Mouse (Mus musculus) hindbrain, embryonic 14.5 days (tissue): ENCODE data around the gene Ranbp3l. TPM values are rescaled to one million over a fixed set of nuclear protein-coding genes. Genes with fewer than 3 reads are reported as not detected.
A peak's percentile ranks its signal among the peaks of the same experiment; 100 is the strongest.

ENCODE experiments used
- ATAC-seq: fragments of 200-750 bp; cut with Nextera tagmentation; 2 replicates; pipeline ENCODE4 v1.8.0; 2017; ENCODE audit warnings: moderate number of reproducible peaks, mild to moderate bottlenecking, moderate TSS enrichment, moderate library complexity; ENCODE audit not compliant: low FRiP score
- DNase-seq: peaks from one replicate; pipeline ENCODE4 v3.0.0-alpha.2; 2015; ENCODE audit warnings: low spot score
- H3K27ac ChIP-seq: fragments of 300-500 bp; sonication (generic); 2 replicates; pipeline ENCODE4 v1.5.1; 2014; ENCODE audit warnings: mild to moderate bottlenecking, moderate library complexity
- H3K27me3 ChIP-seq: fragments of 300-500 bp; sonication (generic); 2 replicates; pipeline ENCODE4 v1.6.1; 2014; ENCODE audit warnings: mild to moderate bottlenecking, low read length, mixed read lengths; ENCODE audit not compliant: control insufficient read depth, insufficient read depth
- H3K36me3 ChIP-seq: fragments of 300-500 bp; sonication (generic); replicated peaks from 2 replicates; pipeline ENCODE4 v1.6.1; 2014; ENCODE audit not compliant: control insufficient read depth, insufficient read depth
- H3K4me1 ChIP-seq: fragments of 300-500 bp; sonication (generic); replicated peaks from 2 replicates; pipeline ENCODE4 v1.6.1; 2014; ENCODE audit warnings: antibody characterized with exemption, low read length, mixed read lengths; ENCODE audit not compliant: control insufficient read depth, insufficient read depth
- H3K4me2 ChIP-seq: fragments of 300-500 bp; sonication (generic); replicated peaks from 2 replicates; pipeline ENCODE4 v1.6.1; 2014; ENCODE audit warnings: mild to moderate bottlenecking, moderate library complexity
- H3K4me3 ChIP-seq: fragments of 300-500 bp; sonication (generic); replicated peaks from 2 replicates; pipeline ENCODE4 v1.5.1; 2014; ENCODE audit warnings: mild to moderate bottlenecking, low read length
- H3K9ac ChIP-seq: fragments of 300-500 bp; sonication (generic); 2 replicates; pipeline ENCODE4 v1.6.1; 2014
- H3K9me3 ChIP-seq: fragments of 300-500 bp; sonication (generic); 2 replicates; pipeline ENCODE4 v1.6.1; 2016; ENCODE audit warnings: low read length; ENCODE audit not compliant: control insufficient read depth
- WGBS: fragments of 180-500 bp; shearing (Covaris S2); extraction: QIAGEN DNeasy Blood & Tissue Kit; methylation state at CpG from one replicate; pipeline ENCODE4 v1.1.7; 2014; 5-methylcytosine and 5-hydroxymethylcytosine counted together
- polyA plus RNA-seq: library from polyadenylated mRNA; unstranded; fragments of >200 nt; fragmentation: Nextera tagmentation; extraction: Ambion mirVana; gene quantifications from 2 replicates; pipeline ENCODE4 v1.2.1, GENCODE M21; 2014

Ranbp3l gene
- polyA plus RNA-seq, result 8.8 and 15.1 TPM in 2 replicates

GRCm38 (mm10) chr15:8967573-8968228 lies at the start of gene Ranbp3l:
Ranbp3l (plus strand) TSS chr15:8967949.
- H3K4me2 ChIP-seq, result peak within 1 kb of the TSS; percentile 25
- H3K9me3 ChIP-seq, result no peaks in the 10 kb centered on the region
- no peak within 1 kb of the TSS for H3K27ac ChIP-seq
- H3K36me3 ChIP-seq, result no peaks in the 10 kb centered on the region
- DNase-seq (no peak), ATAC-seq (peak; percentile 48; the same call in 1 of the 2 replicates)
- 65% methylated on average over 18 of the region's 18 CpGs for WGBS
- H3K27me3 ChIP-seq, result no peaks in the 10 kb centered on the region
- no peak within 1 kb of the TSS for H3K4me3 ChIP-seq
- H3K9ac ChIP-seq, result no peak within 1 kb of the TSS
- H3K4me1 ChIP-seq, result no peaks in the 10 kb centered on the region

- H3K36me3 ChIP-seq, result no peaks in the 10 kb centered on the region
- no peak overlapping the region for H3K27ac ChIP-seq
- H3K9ac ChIP-seq, result no peak overlapping the region
- H3K4me1 ChIP-seq, result no peaks in the 10 kb centered on the region
- H3K9me3 ChIP-seq, result no peaks in the 10 kb centered on the region
- DNase-seq, result no peak
- no peaks in the 10 kb centered on the region for H3K27me3 ChIP-seq
- H3K4me3 ChIP-seq, result no peak overlapping the region
- H3K4me2 ChIP-seq, result no peak overlapping the region
- ATAC-seq, result no peak
- 88% methylated on average over 1 of the region's 1 CpGs for WGBS
Observed at GRCm38 (mm10) chr15:8930061-8930460, 37.7 kb upstream of the Ranbp3l start.

- H3K4me1 ChIP-seq, result no peaks in the 10 kb centered on the region
- 88% methylated on average over 3 of the region's 3 CpGs for WGBS
- no peak overlapping the region for H3K4me2 ChIP-seq
- no peak for ATAC-seq
- H3K36me3 ChIP-seq, result no peaks in the 10 kb centered on the region
- H3K4me3 ChIP-seq, result no peak overlapping the region
- DNase-seq, result no peak
- no peak overlapping the region for H3K9ac ChIP-seq
- H3K9me3 ChIP-seq, result no peaks in the 10 kb centered on the region
- H3K27ac ChIP-seq, result no peak overlapping the region
- no peaks in the 10 kb centered on the region for H3K27me3 ChIP-seq
Observed at GRCm38 (mm10) chr15:8936911-8937310, 30.8 kb upstream of the Ranbp3l start.

GRCm38 (mm10) chr15:8940861-8941260 lies 26.9 kb upstream of the Ranbp3l start:
- DNase-seq (no peak), ATAC-seq (no peak)
- Histone ChIP-seq H3K36me3 (no peaks in the 10 kb centered on the region), H3K9me3 (no peaks in the 10 kb centered on the region), H3K27me3 (no peaks in the 10 kb centered on the region), H3K27ac (no peak overlapping the region), H3K4me2 (no peak overlapping the region), H3K4me3 (no peak overlapping the region), H3K9ac (no peak overlapping the region), H3K4me1 (no peaks in the 10 kb centered on the region)
- 92% methylated on average over 5 of the region's 5 CpGs for WGBS

GRCm38 (mm10) chr15:8950856-8951255 lies 16.9 kb upstream of the Ranbp3l start:
- H3K4me1 ChIP-seq, result no peaks in the 10 kb centered on the region
- ATAC-seq (no peak), DNase-seq (no peak)
- no peak overlapping the region for H3K27ac ChIP-seq
- no peaks in the 10 kb centered on the region for H3K9me3 ChIP-seq
- no peaks in the 10 kb centered on the region for H3K36me3 ChIP-seq
- 77% methylated on average over 4 of the region's 4 CpGs for WGBS
- no peak overlapping the region for H3K4me3 ChIP-seq
- no peak overlapping the region for H3K9ac ChIP-seq
- no peaks in the 10 kb centered on the region for H3K27me3 ChIP-seq
- H3K4me2 ChIP-seq, result no peak overlapping the region

- Histone ChIP-seq H3K4me2 (no peak overlapping the region), H3K27ac (no peak overlapping the region), H3K4me1 (no peaks in the 10 kb centered on the region), H3K9me3 (no peaks in the 10 kb centered on the region), H3K9ac (no peak overlapping the region), H3K27me3 (no peaks in the 10 kb centered on the region), H3K4me3 (no peak overlapping the region), H3K36me3 (no peaks in the 10 kb centered on the region)
- WGBS, result 64% methylated on average over 2 of the region's 2 CpGs
- no peak for DNase-seq
- ATAC-seq, result no peak
Observed at GRCm38 (mm10) chr15:8963323-8963722, 4.4 kb upstream of the Ranbp3l start.

- Histone ChIP-seq H3K4me1 (no peaks in the 10 kb centered on the region), H3K36me3 (no peaks in the 10 kb centered on the region), H3K27ac (no peak overlapping the region), H3K9ac (no peak overlapping the region), H3K27me3 (no peaks in the 10 kb centered on the region), H3K9me3 (no peaks in the 10 kb centered on the region), H3K4me2 (peak overlapping the region; percentile 25), H3K4me3 (no peak overlapping the region)
- ATAC-seq (no peak), DNase-seq (no peak)
- 82% methylated on average over 14 of the region's 14 CpGs for WGBS
Observed at GRCm38 (mm10) chr15:8968229-8968595, 463 bp downstream of the Ranbp3l start.

GRCm38 (mm10) chr15:8969061-8969635 lies 1.4 kb downstream of the Ranbp3l start:
- 91% methylated on average over 10 of the region's 10 CpGs for WGBS
- no peak for DNase-seq
- H3K4me2 ChIP-seq, result no peak overlapping the region
- H3K9ac ChIP-seq, result no peak overlapping the region
- H3K27me3 ChIP-seq, result no peaks in the 10 kb centered on the region
- no peaks in the 10 kb centered on the region for H3K4me1 ChIP-seq
- no peaks in the 10 kb centered on the region for H3K36me3 ChIP-seq
- H3K27ac ChIP-seq, result no peak overlapping the region
- no peak for ATAC-seq
- no peaks in the 10 kb centered on the region for H3K9me3 ChIP-seq
- no peak overlapping the region for H3K4me3 ChIP-seq

GRCm38 (mm10) chr15:8991211-8991610 lies 23.5 kb downstream of the Ranbp3l start:
- no peak overlapping the region for H3K4me3 ChIP-seq
- no peak overlapping the region for H3K27ac ChIP-seq
- no peak overlapping the region for H3K4me2 ChIP-seq
- DNase-seq, result no peak
- no peaks in the 10 kb centered on the region for H3K4me1 ChIP-seq
- WGBS, result 90% methylated on average over 6 of the region's 6 CpGs
- no peak overlapping the region for H3K9ac ChIP-seq
- H3K27me3 ChIP-seq, result no peaks in the 10 kb centered on the region
- no peak for ATAC-seq
- H3K36me3 ChIP-seq, result no peaks in the 10 kb centered on the region
- H3K9me3 ChIP-seq, result no peaks in the 10 kb centered on the region
